Mouse (Mus musculus): ENCODE results near the gene Hist1h2ae. TPM values are rescaled to one million over a fixed set of nuclear protein-coding genes. Genes with fewer than 3 reads are reported as not detected.
"Not testable (repeated sequence)": the region's sequence is repeated elsewhere in the genome, so short reads cannot be mapped to it uniquely, and the experiment has no call there.

Gene Hist1h2ae
- polyA plus RNA-seq, 1 experiment from 2014 or later = 0.72 TPM

GRCm38 (mm10) chr13:23538249-23538648 is 32.8 kb downstream of the Hist1h2ae start:
- in situ Hi-C loops (cut with MboI; ENCODE audit: low pct_unique_long_range_greater_than_20kb) = loop anchor here (10.0 kb wide), 1 partner anchor 1823 kb away; the partner anchor contains the start of genes Hist1h2ai, Hist1h2bl and Hist1h3h
- ChIA-PET POLR2A (no interaction called here), CTCF (no interaction called here)
- no peak for DNase-seq (ENCODE audit: low read depth, low spot score)
- no peaks in the 10 kb centered on the region for H3K27me3 ChIP-seq
- no peak for TF ChIP-seq CTCF (IDR thresholded peaks at IDR 0.05)
- no peak for ATAC-seq

GRCm38 (mm10) chr13:23537006-23537710 is 33.9 kb downstream of the Hist1h2ae start:
- ATAC-seq (no peak), DNase-seq (ENCODE audit: low read depth, low spot score) (no peak)
- H3K27me3 ChIP-seq = no peaks in the 10 kb centered on the region
- in situ Hi-C loops (cut with MboI; ENCODE audit: low pct_unique_long_range_greater_than_20kb) = loop anchor here (10.0 kb wide), 1 partner anchor 1822 kb away; the partner anchor contains the start of genes Hist1h2ai, Hist1h2bl and Hist1h3h
- CTCF ChIA-PET = no interaction called here
- no peak for TF ChIP-seq CTCF (IDR thresholded peaks at IDR 0.05)
- POLR2A ChIA-PET = no interaction called here

- DNase-seq (ENCODE audit: low read depth, low spot score) (no peak), ATAC-seq (no peak)
- no peak for TF ChIP-seq CTCF (IDR thresholded peaks at IDR 0.05)
- in situ Hi-C loops (cut with MboI; ENCODE audit: low pct_unique_long_range_greater_than_20kb) = loop anchor here (10.0 kb wide), 1 partner anchor 1821 kb away; the partner anchor contains the start of genes Hist1h2ai, Hist1h2bl and Hist1h3h
- ChIA-PET POLR2A (no interaction called here), CTCF (no interaction called here)
- no peaks in the 10 kb centered on the region for H3K27me3 ChIP-seq
Observed at GRCm38 (mm10) chr13:23536076-23536822, 34.8 kb downstream of the Hist1h2ae start.

- ATAC-seq = peak; percentile 61
- CTCF ChIA-PET; H3K27me3 ChIP-seq; DNase-seq (ENCODE audit: low read depth, low spot score): not testable (repeated sequence)
- in situ Hi-C loops (cut with MboI; ENCODE audit: low pct_unique_long_range_greater_than_20kb) = loop anchor here (10.0 kb wide), 1 partner anchor 1821 kb away; the partner anchor contains the start of genes Hist1h2ai, Hist1h2bl and Hist1h3h
- POLR2A ChIA-PET = interaction anchor here (0.6 kb wide), 1 partner anchor 47 kb away, joined by 3 read pairs; no protein-coding TSS in a partner anchor
Observed at GRCm38 (mm10) chr13:23535137-23536075, 35.6 kb downstream of the Hist1h2ae start, which contains the start of gene Hist1h3g. Gene Hist1h3g, plus strand, starts transcription at chr13:23535422.

GRCm38 (mm10) chr13:23534368-23535131 is 36.5 kb downstream of the Hist1h2ae start:
- no peak for TF ChIP-seq CTCF (IDR thresholded peaks at IDR 0.05)
- H3K27me3 ChIP-seq = no peaks in the 10 kb centered on the region
- ChIA-PET POLR2A (interaction anchor here (0.6 kb wide), 1 partner anchor 48 kb away, joined by 3 read pairs; no protein-coding TSS in a partner anchor), CTCF (interaction anchor here (1.1 to 1.6 kb wide), 2 partner anchors 9 to 20 kb away, joined by 4 to 6 read pairs; partner anchors contain the start of gene Hist1h2bh)
- DNase-seq (ENCODE audit: low read depth, low spot score) = no peak
- in situ Hi-C loops (cut with MboI; ENCODE audit: low pct_unique_long_range_greater_than_20kb) = loop anchor here (5.0 to 10.0 kb wide), 3 partner anchors 63 to 1820 kb away; partner anchors contain the start of genes Hist1h2ag, Hist1h2ai, Hist1h2bj and Hist1h2bl
- ATAC-seq = peak; percentile 19

- H3K27me3 ChIP-seq; DNase-seq (ENCODE audit: low read depth, low spot score): not testable (repeated sequence)
- ATAC-seq = peak; percentile 52
- ChIA-PET POLR2A (interaction anchor here (0.7 kb wide), 1 partner anchor 57 kb away, joined by 3 read pairs; no protein-coding TSS in a partner anchor), CTCF (interaction anchor here (1.1 to 1.6 kb wide), 2 partner anchors 9 to 20 kb away, joined by 4 to 6 read pairs; partner anchors contain the start of gene Hist1h2bh)
- in situ Hi-C loops (cut with MboI; ENCODE audit: low pct_unique_long_range_greater_than_20kb) = loop anchor here (5.0 to 10.0 kb wide), 3 partner anchors 64 to 1819 kb away; partner anchors contain the start of genes Hist1h2ag, Hist1h2ai, Hist1h2bj and Hist1h2bl
Observed at GRCm38 (mm10) chr13:23533560-23534367, 37.3 kb downstream of the Hist1h2ae start, which contains the start of gene Hist1h2af. Gene Hist1h2af, plus strand, starts transcription at chr13:23533906.

- H3K27me3 ChIP-seq = no peaks in the 10 kb centered on the region
- DNase-seq (ENCODE audit: low read depth, low spot score) (no peak), ATAC-seq (no peak)
- CTCF ChIA-PET = no interaction called here
- POLR2A ChIA-PET = interaction anchor here (0.6 kb wide), 1 partner anchor 1794 kb away, joined by 3 read pairs; no protein-coding TSS in a partner anchor
- in situ Hi-C loops (cut with MboI; ENCODE audit: low pct_unique_long_range_greater_than_20kb) = loop anchor here (5.0 to 10.0 kb wide), 3 partner anchors 65 to 1818 kb away; partner anchors contain the start of genes Hist1h2ag, Hist1h2ai, Hist1h2bj and Hist1h2bl
- TF ChIP-seq CTCF (IDR thresholded peaks at IDR 0.05) = no peak
Observed at GRCm38 (mm10) chr13:23532262-23533075, 38.6 kb downstream of the Hist1h2ae start.

Data from Patski (cell line).